Mouse (Mus musculus) spleen, adult 18-20 months (tissue): ENCODE measurements at regions not wholly inside any gene's neighbourhood (a gene's known extent, or its start where the extent isn't known, plus 50 kb on each side); places are given as distances from the start of the nearest gene placed in this dataset.

Experiments used
- DNase-seq, 2 experiments: peaks; one replicate each; pipeline ENCODE4 v3.0.0; 2022; ENCODE audit warnings: mixed read lengths in 2 of 2

- DNase-seq = no peak
These were observed 139.9 kb downstream of the Gm11011 start for GRCm38 (mm10) chr2:169447495-169448280.

- no peak for DNase-seq
These were observed 141.7 kb downstream of the Gm11011 start for GRCm38 (mm10) chr2:169445877-169446276.

- no peak for DNase-seq
These were observed 142.2 kb downstream of the Gm11011 start for GRCm38 (mm10) chr2:169445371-169445770.

- no peak for DNase-seq
These were observed 144.3 kb downstream of the Gm11011 start for GRCm38 (mm10) chr2:169443271-169443670.

GRCm38 (mm10) chr2:169431516-169431915, 156.0 kb downstream of the Gm11011 start:
- no peak for DNase-seq

- no peak for DNase-seq
These were observed 158.1 kb downstream of the Gm11011 start for GRCm38 (mm10) chr2:169429411-169429810.

- DNase-seq = no peak
These were observed 163.2 kb downstream of the Gm11011 start for GRCm38 (mm10) chr2:169424166-169424920.

GRCm38 (mm10) chr2:169412361-169412760, 175.2 kb downstream of the Gm11011 start:
- no peak for DNase-seq

- DNase-seq = no peak
These were observed 177.5 kb downstream of the Gm11011 start for GRCm38 (mm10) chr2:169410080-169410479.

GRCm38 (mm10) chr2:169404908-169405690, 182.4 kb downstream of the Gm11011 start:
- DNase-seq = no peak

- DNase-seq = no peak
These were observed 189.8 kb downstream of the Gm11011 start for GRCm38 (mm10) chr2:169397758-169398157.

- DNase-seq = no peak
These were observed 190.5 kb downstream of the Gm11011 start for GRCm38 (mm10) chr2:169397013-169397412.

GRCm38 (mm10) chr2:169396294-169396693, 191.3 kb downstream of the Gm11011 start:
- DNase-seq = no peak

- DNase-seq = no peak
These were observed 197.9 kb downstream of the Gm11011 start for GRCm38 (mm10) chr2:169389611-169390010.

GRCm38 (mm10) chr2:169388569-169388968, 199.0 kb downstream of the Gm11011 start:
- DNase-seq = no peak

GRCm38 (mm10) chr2:169387765-169388518, 199.6 kb downstream of the Gm11011 start:
- DNase-seq = no peak

GRCm38 (mm10) chr2:169383701-169384100, 203.8 kb downstream of the Gm11011 start:
- DNase-seq = no peak

- DNase-seq = no peak
These were observed 214.5 kb downstream of the Gm11011 start for GRCm38 (mm10) chr2:169373069-169373468.

- no peak for DNase-seq
These were observed 222.5 kb downstream of the Gm11011 start for GRCm38 (mm10) chr2:169365046-169365445.

- no peak for DNase-seq
These were observed 227.3 kb downstream of the Gm11011 start for GRCm38 (mm10) chr2:169360272-169360671.

GRCm38 (mm10) chr2:169357400-169357799, 230.1 kb downstream of the Gm11011 start:
- DNase-seq = no peak

GRCm38 (mm10) chr2:169351547-169351946, 236.0 kb downstream of the Gm11011 start:
- no peak for DNase-seq
